Mouse (Mus musculus): Measurements from ENCODE around the gene Anapc10.
"Not testable (repeated sequence)": the region's sequence is repeated elsewhere in the genome, so short reads cannot be mapped to it uniquely, and the experiment has no call there.

The Anapc10 gene

GRCm38 (mm10) chr8:79711064-79711961 is at the start of gene Anapc10, which contains the start of gene Abce1:
Anapc10 (plus strand) TSS chr8:79711820.
Abce1 (minus strand) TSS chr8:79711740.
- peak; percentile 93 for DNase-seq (ENCODE audit: low spot score)

GRCm38 (mm10) chr8:79676461-79676860 is 35.2 kb upstream of the Anapc10 start:
- DNase-seq (ENCODE audit: low spot score) = no peak

- DNase-seq (ENCODE audit: low spot score) = no peak
Measured at GRCm38 (mm10) chr8:79679005-79679404, 32.6 kb upstream of the Anapc10 start.

GRCm38 (mm10) chr8:79680083-79680482 is 31.5 kb upstream of the Anapc10 start:
- not testable (repeated sequence) for DNase-seq (ENCODE audit: low spot score)

GRCm38 (mm10) chr8:79680555-79680954 is 31.1 kb upstream of the Anapc10 start:
- no peak for DNase-seq (ENCODE audit: low spot score)

GRCm38 (mm10) chr8:79680965-79681364 is 30.7 kb upstream of the Anapc10 start:
- DNase-seq (ENCODE audit: low spot score) = no peak

GRCm38 (mm10) chr8:79685927-79686326 is 25.7 kb upstream of the Anapc10 start:
- not testable (repeated sequence) for DNase-seq (ENCODE audit: low spot score)

GRCm38 (mm10) chr8:79692531-79692930 is 19.1 kb upstream of the Anapc10 start:
- DNase-seq (ENCODE audit: low spot score) = peak; percentile 61

- no peak for DNase-seq (ENCODE audit: low spot score)
Measured at GRCm38 (mm10) chr8:79706687-79707086, 4.9 kb upstream of the Anapc10 start.

- DNase-seq (ENCODE audit: low spot score) = no peak
Measured at GRCm38 (mm10) chr8:79712676-79713075, 1.1 kb downstream of the Anapc10 start.

- DNase-seq (ENCODE audit: low spot score) = no peak
Measured at GRCm38 (mm10) chr8:79721537-79721936, 9.9 kb downstream of the Anapc10 start.

- DNase-seq (ENCODE audit: low spot score) = no peak
Measured at GRCm38 (mm10) chr8:79723308-79723707, 11.7 kb downstream of the Anapc10 start.

- DNase-seq (ENCODE audit: low spot score) = no peak
Measured at GRCm38 (mm10) chr8:79724589-79724988, 13.0 kb downstream of the Anapc10 start.

- no peak for DNase-seq (ENCODE audit: low spot score)
Measured at GRCm38 (mm10) chr8:79727900-79728299, 16.3 kb downstream of the Anapc10 start.

- no peak for DNase-seq (ENCODE audit: low spot score)
Measured at GRCm38 (mm10) chr8:79734304-79734703, 22.7 kb downstream of the Anapc10 start.

- no peak for DNase-seq (ENCODE audit: low spot score)
Measured at GRCm38 (mm10) chr8:79748171-79748570, 36.6 kb downstream of the Anapc10 start.

GRCm38 (mm10) chr8:79748591-79748990 is 37.0 kb downstream of the Anapc10 start:
- no peak for DNase-seq (ENCODE audit: low spot score)

- no peak for DNase-seq (ENCODE audit: low spot score)
Measured at GRCm38 (mm10) chr8:79750305-79750704, 38.7 kb downstream of the Anapc10 start.

- DNase-seq (ENCODE audit: low spot score) = not testable (repeated sequence)
Measured at GRCm38 (mm10) chr8:79794873-79795272, 83.3 kb downstream of the Anapc10 start.

- no peak for DNase-seq (ENCODE audit: low spot score)
Measured at GRCm38 (mm10) chr8:79796690-79797089, 85.1 kb downstream of the Anapc10 start.

GRCm38 (mm10) chr8:79804499-79804898 is 92.9 kb downstream of the Anapc10 start:
- DNase-seq (ENCODE audit: low spot score) = no peak

GRCm38 (mm10) chr8:79806971-79807370 is 95.4 kb downstream of the Anapc10 start:
- DNase-seq (ENCODE audit: low spot score) = no peak

- no peak for DNase-seq (ENCODE audit: low spot score)
Measured at GRCm38 (mm10) chr8:79826534-79826933, 114.9 kb downstream of the Anapc10 start.
